Mouse (Mus musculus) mature B cell (primary cell): Measurements from ENCODE around the gene Ccdc87.
"Not testable (repeated sequence)": the region's sequence is repeated elsewhere in the genome, so short reads cannot be mapped to it uniquely, and the experiment has no call there.

ENCODE experiments used
- in situ Hi-C: fragments of 300-500 bp; cut with MboI; formaldehyde crosslinking; loops from 2 replicates; pipeline ENCODE4 v1.14.3; 2019

Gene Ccdc87

GRCm38 (mm10) chr19:4839149-4839548 is at the start of gene Ccdc87, which contains the start of gene Ccs:
TSS of gene Ccdc87 (plus strand) at chr19:4839366.
TSS of gene Ccs (minus strand) at chr19:4839332.
- in situ Hi-C loops: no loop called here

- in situ Hi-C loops: no loop called here
These were observed 45.8 kb upstream of the Ccdc87 start for GRCm38 (mm10) chr19:4793281-4793830.

DNA sequence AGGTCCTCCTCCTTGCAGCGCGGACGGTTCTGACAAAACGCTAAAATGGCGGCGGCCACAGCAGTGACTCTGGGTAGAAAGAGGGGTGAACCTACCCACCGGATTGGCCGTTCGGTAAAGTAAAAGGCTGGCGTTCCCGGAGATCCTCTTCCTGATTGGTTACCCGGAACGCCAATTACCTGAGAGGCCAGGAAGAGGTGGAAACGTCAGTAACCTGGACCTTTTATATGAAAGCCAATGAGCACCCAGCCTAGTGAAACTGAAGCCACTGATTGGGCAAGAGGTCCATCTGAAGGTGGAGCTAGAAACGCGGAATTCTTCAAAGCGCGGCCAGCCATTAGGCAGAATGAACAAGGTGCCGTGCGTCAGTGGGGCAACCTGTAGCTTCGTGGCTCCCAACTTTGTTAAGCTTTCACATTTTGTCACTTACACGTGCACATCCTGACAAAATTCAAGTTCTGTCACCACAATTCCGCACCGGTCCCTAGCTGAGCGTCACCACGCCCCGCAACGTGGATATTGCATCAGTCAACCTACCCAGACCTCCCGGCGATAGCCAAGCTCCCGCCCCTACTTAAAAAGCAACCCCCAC is 45.2 kb upstream of the Ccdc87 start, which contains the start of gene Rbm4:
TSS of gene Rbm4 (minus strand) at position 71 of the 592 bp plus-strand sequence.
- in situ Hi-C loops: no loop called here

DNA sequence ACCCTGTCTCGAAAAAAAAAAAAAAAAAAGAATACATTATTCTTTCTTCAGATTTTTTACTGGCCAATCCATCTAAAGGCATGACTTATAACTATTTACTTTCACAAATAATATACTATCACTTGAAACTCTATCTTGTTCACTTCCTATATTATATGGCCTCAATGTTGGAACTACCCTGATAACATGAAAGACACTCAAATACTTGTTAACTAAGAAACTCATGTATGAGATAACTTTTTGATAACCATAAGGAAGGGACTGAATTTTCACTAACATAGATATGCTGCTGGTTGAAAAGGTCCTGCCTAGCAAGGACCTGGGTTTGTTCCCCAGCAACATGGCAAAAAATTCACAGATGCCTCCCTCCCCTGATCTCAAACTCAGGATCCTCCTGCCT is 43.2 kb upstream of the Ccdc87 start:
- in situ Hi-C loops: no loop called here

- in situ Hi-C loops: no loop called here
These were observed 41.3 kb upstream of the Ccdc87 start for GRCm38 (mm10) chr19:4797846-4798245.

GRCm38 (mm10) chr19:4799083-4799482 is 40.1 kb upstream of the Ccdc87 start:
- in situ Hi-C loops: no loop called here

GRCm38 (mm10) chr19:4802691-4803091 is 36.5 kb upstream of the Ccdc87 start:
- in situ Hi-C loops: no loop called here

DNA sequence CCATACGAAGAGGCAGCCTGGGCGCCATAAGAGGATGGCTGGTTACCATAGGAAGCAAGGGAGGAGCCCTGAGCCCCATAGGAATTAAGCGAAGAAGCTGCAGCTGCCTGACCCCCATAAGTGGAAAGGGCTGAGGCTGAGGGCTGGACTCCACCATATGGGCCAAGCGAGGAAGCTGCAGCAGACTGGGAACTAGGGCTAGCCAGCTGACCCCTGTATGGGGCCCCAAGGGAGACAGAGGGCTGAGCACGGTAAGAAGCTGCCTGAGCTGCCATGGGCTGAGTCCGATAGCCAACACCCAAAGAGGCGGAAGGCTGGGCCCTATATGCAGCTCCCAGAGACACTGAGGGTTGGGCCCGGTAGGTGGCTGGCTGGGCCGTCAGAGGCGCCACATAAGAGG is 35.9 kb upstream of the Ccdc87 start:
- in situ Hi-C loops: no loop called here

- in situ Hi-C loops: no loop called here
These were observed 28.9 kb upstream of the Ccdc87 start for GRCm38 (mm10) chr19:4810309-4810708.

GRCm38 (mm10) chr19:4810746-4811062 is 28.5 kb upstream of the Ccdc87 start:
- in situ Hi-C loops: no loop called here

DNA sequence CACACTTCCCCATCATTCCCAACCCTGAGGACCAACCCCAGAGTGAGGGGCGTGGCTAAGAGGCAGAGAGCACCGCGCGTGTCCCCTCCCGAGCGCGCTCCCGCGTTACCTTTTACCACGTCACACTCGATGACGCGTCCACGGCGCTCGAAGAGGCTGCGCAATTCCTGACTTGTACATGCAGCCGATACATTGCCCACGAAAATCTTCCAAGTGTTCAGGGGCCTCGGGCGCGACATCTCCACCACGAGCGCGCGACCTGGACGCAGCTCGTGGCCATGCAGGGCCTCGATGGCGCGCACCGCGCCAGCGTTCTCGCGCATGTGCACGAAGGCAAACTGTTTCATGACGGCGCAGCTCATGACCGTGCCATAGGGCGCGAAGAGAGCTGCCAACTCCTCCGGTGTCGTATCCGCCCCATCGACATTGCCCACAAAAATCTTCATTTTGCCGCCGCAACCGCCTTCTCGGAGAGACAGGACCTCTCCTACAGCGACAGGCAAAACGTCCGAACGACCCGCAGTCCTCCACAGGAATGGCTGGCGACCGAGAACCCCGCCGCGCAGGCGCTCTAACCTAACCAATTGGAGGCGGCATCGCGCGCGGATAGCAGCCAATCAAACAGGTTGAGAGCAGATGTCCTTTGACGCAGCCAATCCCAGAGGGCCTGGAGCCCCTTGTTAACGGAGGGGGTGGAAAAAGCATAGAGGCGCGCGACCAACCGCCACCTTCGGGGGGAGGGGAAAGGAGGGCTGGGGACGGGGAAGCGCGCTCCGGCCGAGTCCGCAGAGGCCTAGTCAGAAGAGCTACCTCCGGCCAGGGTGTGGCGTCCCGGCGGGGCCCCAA is 27.9 kb upstream of the Ccdc87 start, which contains the start of the genes Gm21992 and Rbm14:
TSS of gene Gm21992 (minus strand) at position 550 of the 846 bp plus-strand sequence.
TSS of gene Rbm14 (minus strand) at position 572 of the 846 bp plus-strand sequence.
- in situ Hi-C loops: no loop called here

- in situ Hi-C loops: no loop called here
These were observed 27.3 kb upstream of the Ccdc87 start for GRCm38 (mm10) chr19:4811909-4812242.

DNA sequence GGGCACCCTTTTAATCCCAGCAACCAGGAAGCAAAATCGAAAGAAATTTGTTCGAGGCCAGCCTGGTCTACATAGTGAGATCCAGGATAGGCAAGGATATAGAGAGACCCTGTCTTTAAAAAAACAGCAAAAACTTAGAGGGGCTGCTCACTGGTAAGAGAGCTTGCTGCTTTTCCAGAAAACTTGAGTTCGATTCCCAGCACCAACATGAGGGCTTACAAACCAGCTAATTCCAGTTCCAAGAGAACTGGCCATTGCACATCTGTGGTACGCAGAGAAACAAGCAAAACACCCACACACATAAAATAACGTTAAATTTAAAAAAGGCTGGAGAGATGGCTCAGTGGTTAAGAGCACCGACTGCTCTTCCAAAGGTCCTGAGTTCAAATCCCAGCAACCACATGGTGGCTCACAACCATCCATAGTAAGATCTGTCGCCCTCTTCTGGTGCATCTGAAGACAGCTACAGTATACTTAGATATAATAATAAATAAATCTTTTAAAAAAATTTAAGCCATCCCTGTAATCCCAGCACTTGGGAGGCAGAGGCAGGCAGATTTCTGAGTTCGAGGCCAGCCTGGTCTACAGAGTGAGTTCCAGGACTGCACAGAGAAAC is 26.7 kb upstream of the Ccdc87 start:
- in situ Hi-C loops: not testable (repeated sequence)

DNA sequence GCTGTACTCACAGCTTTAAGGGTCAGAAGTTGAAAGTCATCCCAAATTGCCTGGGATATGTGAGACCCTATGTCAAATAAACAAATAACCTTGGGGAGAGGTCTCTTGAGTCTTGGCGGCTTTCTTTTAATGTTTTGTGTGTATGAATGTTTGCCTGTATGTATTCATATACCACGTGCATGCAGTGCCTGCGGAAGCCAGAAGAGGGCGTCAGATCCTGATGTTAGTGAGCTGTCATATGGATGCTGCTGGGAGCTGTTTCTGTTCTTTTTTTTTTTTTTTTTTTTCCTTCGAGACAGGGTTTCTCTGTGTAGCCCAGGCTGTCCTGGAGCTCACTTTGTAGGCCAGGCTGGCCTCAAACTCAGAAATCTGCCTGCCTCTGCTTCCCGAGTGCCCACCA is 26.2 kb upstream of the Ccdc87 start:
- in situ Hi-C loops: no loop called here

GRCm38 (mm10) chr19:4817182-4817835 is 21.9 kb upstream of the Ccdc87 start:
- in situ Hi-C loops: no loop called here

GRCm38 (mm10) chr19:4820678-4821303 is 18.4 kb upstream of the Ccdc87 start:
- in situ Hi-C loops: no loop called here

- in situ Hi-C loops: no loop called here
These were observed 10.6 kb upstream of the Ccdc87 start for GRCm38 (mm10) chr19:4828444-4829114.

GRCm38 (mm10) chr19:4829156-4829555 is 10.0 kb upstream of the Ccdc87 start:
- in situ Hi-C loops: no loop called here

DNA sequence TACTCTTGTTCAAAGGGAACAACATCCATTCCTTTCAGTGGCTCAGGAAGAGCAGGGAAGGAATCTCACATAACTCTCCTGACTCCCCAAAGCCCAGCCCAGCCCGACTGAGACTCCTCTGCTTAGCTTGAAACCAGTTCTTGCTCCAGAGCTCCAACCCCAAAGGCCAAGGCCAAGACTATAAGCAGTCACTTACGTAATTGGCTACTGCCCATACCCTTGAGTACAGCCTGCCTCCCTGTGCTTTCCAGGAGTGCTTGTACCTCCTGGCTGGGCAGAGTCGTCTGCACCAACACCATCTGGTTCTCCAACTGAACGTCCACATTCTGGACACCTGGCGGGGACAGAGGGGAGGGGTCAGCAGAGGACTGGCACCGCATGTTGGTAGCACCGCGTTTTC is 5.2 kb upstream of the Ccdc87 start:
- in situ Hi-C loops: no loop called here

DNA sequence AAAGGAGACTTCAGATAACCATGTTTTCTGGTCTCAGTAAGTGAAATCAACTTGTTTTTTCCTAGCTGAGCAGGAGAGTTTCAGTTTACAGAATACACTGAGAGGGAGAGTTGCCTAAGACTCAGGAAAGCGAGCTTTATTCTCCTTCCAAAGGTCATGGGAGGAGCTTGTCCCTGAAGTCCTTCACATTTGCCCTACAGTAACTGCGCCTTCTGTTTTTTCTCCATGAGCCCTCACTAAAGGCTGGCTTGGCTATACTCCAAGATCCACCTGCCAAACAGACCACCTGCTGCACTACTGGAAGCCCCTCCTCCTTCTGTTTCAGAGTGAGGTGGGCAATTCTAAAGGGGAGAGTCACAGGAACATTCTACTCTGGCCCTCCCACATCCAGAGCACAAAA is 3.1 kb upstream of the Ccdc87 start:
- in situ Hi-C loops: no loop called here

DNA sequence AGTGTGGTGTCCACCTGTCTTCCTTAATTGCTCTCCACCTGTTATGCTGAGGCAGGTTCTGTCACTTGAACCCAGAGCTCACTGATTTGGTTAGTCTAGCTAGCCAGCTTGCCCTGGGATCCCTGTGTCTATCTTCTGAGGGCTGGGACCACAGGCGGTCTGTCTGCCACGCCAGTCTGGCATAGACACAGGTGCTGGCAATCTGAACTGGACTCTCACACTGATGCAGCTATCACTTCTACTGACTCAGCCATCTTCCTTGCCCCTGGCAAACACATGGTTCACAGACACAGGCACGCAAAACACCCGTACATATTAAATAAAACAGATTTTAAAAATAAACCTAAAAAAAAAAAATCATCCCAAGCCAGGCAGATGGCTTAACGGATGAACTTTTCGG is 2.1 kb upstream of the Ccdc87 start:
- in situ Hi-C loops: no loop called here
